Mouse (Mus musculus) bone marrow macrophage, adult 2 months (primary cell): ENCODE measurements around the gene Tbc1d8. TPM values are rescaled to one million over a fixed set of nuclear protein-coding genes. Genes with fewer than 3 reads are reported as not detected.

Source experiments
- H3K27ac ChIP-seq: 2 replicates; pipeline ENCODE4 v1.5.1; 2012; ENCODE audit warnings: low read depth, low read length; ENCODE audit not compliant: insufficient read depth
- H3K4me1 ChIP-seq: 2 replicates; pipeline ENCODE4 v1.6.1; 2012; ENCODE audit warnings: low read length; ENCODE audit not compliant: control insufficient read depth, insufficient read depth
- H3K4me3 ChIP-seq: 2 replicates; pipeline ENCODE4 v1.5.1; 2012; ENCODE audit warnings: mild to moderate bottlenecking, low read length, moderate library complexity; ENCODE audit not compliant: insufficient read depth
- CTCF ChIP-seq: IDR thresholded peaks from 2 replicates; pipeline ENCODE4 v1.5.1; 2012; ENCODE audit warnings: low read depth, mild to moderate bottlenecking, low read length, moderate library complexity
- POLR2A ChIP-seq: IDR thresholded peaks from 2 replicates; pipeline ENCODE4 v1.6.1; 2012; ENCODE audit warnings: mild to moderate bottlenecking, low read depth, low read length, borderline replicate concordance
- polyA plus RNA-seq: library from polyadenylated mRNA; stranded (reverse); fragments of >200 nt; gene quantifications from 2 replicates; pipeline ENCODE4 v1.2.4, GENCODE M21; 2012; ENCODE audit not compliant: missing spikeins, insufficient read depth, insufficient read length

Tbc1d8 gene
- polyA plus RNA-seq, 1 experiment = 78.2 TPM

- TF ChIP-seq CTCF (no peak), POLR2A (no peak)
- Histone ChIP-seq H3K4me3 (no peak overlapping the region), H3K4me1 (no peaks in the 10 kb centered on the region), H3K27ac (no peak overlapping the region)
Measured at GRCm38 (mm10) chr1:39400173-39400572, 78.4 kb downstream of the Tbc1d8 start.

DNA sequence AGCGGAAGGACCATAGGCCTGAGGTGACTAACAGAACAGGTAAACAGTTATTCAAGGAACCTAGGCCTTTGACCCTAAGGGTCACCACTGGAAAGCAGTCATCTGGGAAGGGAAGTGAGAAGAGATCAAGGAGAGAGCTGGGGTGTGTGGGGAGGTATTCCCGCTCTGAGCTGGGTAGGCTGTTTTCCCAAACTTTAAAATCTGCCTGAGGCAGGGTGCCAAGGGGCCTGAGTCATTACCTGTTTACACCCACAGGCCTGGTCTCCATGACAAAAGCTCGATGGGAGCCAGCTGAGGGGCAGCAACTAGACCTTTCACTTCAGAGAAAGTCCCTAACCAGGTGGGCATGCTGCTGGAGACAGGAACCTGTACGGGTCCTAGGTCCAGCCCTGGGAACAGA, 79.3 kb downstream of the Tbc1d8 start:
- H3K4me3 ChIP-seq = no peak overlapping the region
- no peaks in the 10 kb centered on the region for H3K4me1 ChIP-seq
- no peak overlapping the region for H3K27ac ChIP-seq
- TF ChIP-seq POLR2A = no peak
- TF ChIP-seq CTCF = no peak

DNA sequence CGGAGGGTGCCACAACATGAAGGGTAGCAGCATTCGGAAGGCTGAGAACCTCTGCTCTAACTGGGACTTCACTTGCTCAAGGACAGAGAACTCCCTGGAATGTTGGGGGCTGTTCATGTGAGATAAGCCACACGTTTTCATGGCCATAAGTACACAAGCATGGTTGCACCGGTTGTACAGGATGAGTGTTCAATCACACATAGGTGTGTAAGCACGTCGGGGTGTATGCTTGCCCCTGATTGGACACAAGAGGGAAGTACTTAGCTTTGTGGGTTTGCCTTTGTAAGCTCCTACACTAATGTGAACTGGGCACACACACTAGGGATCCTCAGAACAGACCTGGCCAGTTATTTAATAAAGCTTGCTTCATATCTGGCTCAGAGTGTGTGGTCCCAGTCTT, 80.3 kb downstream of the Tbc1d8 start:
- H3K4me1 ChIP-seq = no peaks in the 10 kb centered on the region
- no peak for TF ChIP-seq CTCF
- TF ChIP-seq POLR2A = no peak

GRCm38 (mm10) chr1:39396347-39396746, 82.2 kb downstream of the Tbc1d8 start:
- no peak overlapping the region for H3K27ac ChIP-seq
- H3K4me1 ChIP-seq = no peaks in the 10 kb centered on the region
- H3K4me3 ChIP-seq = no peak overlapping the region
- TF ChIP-seq POLR2A = no peak
- no peak for TF ChIP-seq CTCF

More for the DNA sequence above, 80.3 kb downstream of the Tbc1d8 start:
- H3K27ac ChIP-seq = no peak overlapping the region
- H3K4me3 ChIP-seq = no peak overlapping the region

- TF ChIP-seq CTCF (no peak), POLR2A (no peak)
- Histone ChIP-seq H3K4me3 (no peak overlapping the region), H3K27ac (no peak overlapping the region), H3K4me1 (no peaks in the 10 kb centered on the region)
Measured at GRCm38 (mm10) chr1:39394650-39395049, 83.9 kb downstream of the Tbc1d8 start.

GRCm38 (mm10) chr1:39394096-39394495, 84.5 kb downstream of the Tbc1d8 start:
- Histone ChIP-seq H3K27ac (no peak overlapping the region), H3K4me1 (no peaks in the 10 kb centered on the region), H3K4me3 (no peak overlapping the region)
- no peak for TF ChIP-seq CTCF
- no peak for TF ChIP-seq POLR2A

DNA sequence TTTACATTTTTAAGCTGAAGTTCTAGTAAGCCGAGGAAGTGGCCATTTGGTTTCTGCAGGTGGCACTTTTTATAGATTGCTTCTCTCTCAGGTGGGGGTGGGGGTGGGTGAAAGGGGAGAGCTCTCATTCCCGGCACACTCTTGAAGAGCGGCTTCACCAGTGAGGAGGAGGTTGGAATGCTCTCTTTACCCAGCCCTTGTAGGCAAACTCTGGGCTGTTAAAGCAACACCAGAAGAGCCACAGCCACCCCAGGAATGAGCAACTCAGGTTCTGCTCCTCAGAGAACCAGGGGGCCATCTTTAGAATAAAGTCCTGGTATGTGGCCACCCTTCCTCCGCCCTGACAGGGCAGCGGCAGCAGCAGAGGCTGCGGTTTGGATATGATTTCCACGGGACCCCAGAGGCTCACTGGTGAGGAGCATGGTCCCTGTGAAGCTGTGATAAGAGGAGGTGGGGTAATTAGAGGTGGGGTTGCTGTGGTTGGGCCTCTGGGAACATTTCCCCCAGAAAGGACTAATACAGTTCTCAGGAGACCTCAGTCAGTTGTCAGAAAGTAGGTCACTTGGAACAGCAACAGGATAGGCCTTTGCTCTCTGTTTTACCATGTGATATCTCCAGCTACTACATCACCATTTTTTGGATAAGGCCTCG, 85.2 kb downstream of the Tbc1d8 start:
- no peak for TF ChIP-seq CTCF
- TF ChIP-seq POLR2A = no peak
- H3K4me3 ChIP-seq = no peak overlapping the region
- no peaks in the 10 kb centered on the region for H3K4me1 ChIP-seq
- no peak overlapping the region for H3K27ac ChIP-seq

DNA sequence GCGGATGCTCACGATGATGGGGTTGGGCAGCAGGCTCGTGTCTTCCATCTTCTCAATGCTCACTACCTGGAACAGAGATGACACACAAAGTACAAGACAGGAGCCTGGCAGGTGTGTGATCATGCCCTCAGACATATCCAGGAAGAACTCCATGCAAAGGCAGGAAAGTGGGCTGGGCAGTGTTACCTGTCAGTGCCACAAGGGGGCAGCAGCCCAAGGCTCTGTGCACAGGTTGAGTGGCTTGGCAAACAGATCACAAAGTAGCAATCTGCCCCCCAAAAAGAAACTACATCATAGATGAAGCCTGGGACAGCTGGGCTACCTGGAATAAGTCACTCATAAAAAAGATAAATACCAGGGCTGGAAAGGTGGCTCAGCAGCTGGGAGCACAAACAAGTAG, 86.4 kb downstream of the Tbc1d8 start:
- Histone ChIP-seq H3K4me3 (no peak overlapping the region), H3K27ac (no peak overlapping the region), H3K4me1 (no peaks in the 10 kb centered on the region)
- TF ChIP-seq POLR2A (no peak), CTCF (peak; percentile 79)

- no peak overlapping the region for H3K27ac ChIP-seq
- no peak for TF ChIP-seq CTCF
- no peak overlapping the region for H3K4me3 ChIP-seq
- no peaks in the 10 kb centered on the region for H3K4me1 ChIP-seq
Measured at GRCm38 (mm10) chr1:39391652-39392051, 86.9 kb downstream of the Tbc1d8 start.

DNA sequence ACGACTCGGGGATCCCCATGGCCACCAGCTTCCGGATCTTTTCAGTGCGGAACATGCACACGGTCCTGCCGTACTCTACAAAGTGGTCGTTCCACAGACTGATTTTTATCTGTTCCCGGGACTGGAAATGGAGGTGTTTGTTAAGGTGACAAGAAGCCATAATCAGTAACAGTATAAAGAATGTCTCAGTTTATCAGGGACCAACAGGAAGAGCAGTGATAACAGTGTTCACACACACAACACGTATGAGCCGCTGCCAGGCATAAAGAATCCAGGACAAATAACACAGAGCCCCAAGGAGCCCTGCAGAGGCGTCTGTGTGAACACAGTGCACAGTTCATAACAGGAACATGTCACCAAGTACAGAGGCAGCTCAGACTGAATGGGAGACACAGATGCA, 89.2 kb downstream of the Tbc1d8 start:
- H3K4me3 ChIP-seq = no peak overlapping the region
- H3K4me1 ChIP-seq = no peaks in the 10 kb centered on the region
- H3K27ac ChIP-seq = no peak overlapping the region
- no peak for TF ChIP-seq CTCF
- no peak for TF ChIP-seq POLR2A

DNA sequence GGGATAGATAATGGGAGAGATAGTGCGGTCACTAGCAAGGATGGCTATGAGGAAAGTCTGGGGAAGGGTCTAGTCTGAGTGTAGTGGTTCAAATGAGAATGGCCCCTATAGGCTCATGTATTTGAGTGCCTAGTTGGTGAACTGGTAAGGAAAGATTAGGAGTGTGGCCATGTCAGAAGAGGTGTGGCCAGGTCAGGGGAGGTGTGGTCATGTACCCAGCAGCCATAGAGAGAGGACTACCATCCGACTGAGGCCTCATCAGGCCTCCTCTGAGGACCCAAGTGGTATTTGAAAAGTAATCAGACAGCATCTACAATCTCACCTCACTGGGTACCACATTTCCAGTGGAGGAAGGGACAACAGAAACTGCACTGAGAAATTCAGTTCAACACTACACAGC, 90.4 kb downstream of the Tbc1d8 start:
- H3K4me3 ChIP-seq = no peak overlapping the region
- TF ChIP-seq POLR2A (no peak), CTCF (no peak)
- no peaks in the 10 kb centered on the region for H3K4me1 ChIP-seq
- no peak overlapping the region for H3K27ac ChIP-seq
